Mouse (Mus musculus) CD4-positive naive resting alpha-beta T cell, adult 76 days (primary cell): ENCODE data around the gene Enkur. TPM values are rescaled to one million over a fixed set of nuclear protein-coding genes. Genes with fewer than 3 reads are reported as not detected.

Experiments
- total RNA-seq: library from RNA; stranded (reverse); gene quantifications from one replicate; pipeline ENCODE4 v1.2.4, GENCODE M21; 2023

The Enkur gene
- total RNA-seq: 2.8 TPM

DNA sequence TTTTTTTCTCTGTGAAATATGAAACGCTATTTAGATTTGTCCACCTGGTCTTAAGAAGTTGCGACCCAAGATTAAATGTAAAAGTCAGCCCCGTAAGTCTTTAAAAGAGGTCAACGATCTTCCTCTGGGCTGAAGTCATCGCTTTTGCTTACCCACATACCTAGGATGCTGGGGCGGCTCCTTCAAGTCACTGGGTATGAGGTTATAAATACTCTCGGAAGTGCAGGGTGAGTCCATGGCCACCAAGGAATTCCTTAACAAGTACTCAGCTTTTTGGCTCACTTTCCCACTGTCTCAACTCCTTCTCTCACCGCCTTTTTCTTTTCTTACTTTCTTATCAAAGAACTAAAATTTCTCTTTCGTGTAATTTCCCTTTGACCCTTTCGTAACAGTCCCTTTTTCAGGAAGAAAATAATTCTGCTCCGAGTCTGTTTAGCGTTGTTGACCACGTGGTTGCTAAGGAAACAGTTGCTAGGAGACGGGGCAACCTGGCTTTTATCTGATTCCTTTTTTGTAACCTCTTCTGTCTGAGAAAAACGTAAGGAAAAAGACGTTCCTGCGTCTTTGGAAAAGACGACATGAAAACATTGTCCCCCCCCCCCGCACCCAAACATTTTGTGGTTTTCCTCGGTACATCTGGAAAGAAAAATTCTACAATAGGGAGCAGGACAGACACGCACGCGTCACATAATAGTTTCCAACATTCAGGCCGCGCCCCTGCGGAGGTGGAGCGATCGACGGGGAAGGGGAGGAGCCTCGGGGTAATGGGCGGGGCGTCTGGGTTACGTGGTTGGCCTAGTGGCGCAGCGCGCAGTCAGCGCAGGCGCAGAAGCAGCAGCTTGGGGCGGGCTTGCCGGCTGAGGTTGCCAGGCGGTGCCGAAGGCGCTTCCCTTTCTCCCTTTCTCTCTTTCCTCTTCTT is at the start of gene Enkur, which contains the start of gene Thnsl1:
Enkur (minus strand) TSS at position 454 of the 919 bp plus-strand sequence.
Thnsl1 (plus strand) TSS at position 813 of the 919 bp plus-strand sequence.

Other genes with a start within 250 kb of the Enkur start
- gene Arhgap21, start 236.5 kb downstream of the Enkur start, total RNA-seq: 8.4 TPM
- 3.0 TPM for gene Thnsl1, start 359 bp upstream of the Enkur start, total RNA-seq
- not detected for gene Gpr158, start 162.2 kb upstream of the Enkur start, total RNA-seq